Mouse (Mus musculus) cerebellum, adult 2 months (tissue): ENCODE data around the gene Phgr1.

Source experiments
- CTCF ChIP-seq: fragments of 200-500 bp; IDR thresholded peaks from 2 replicates; pipeline ENCODE4 v1.5.1; 2011; ENCODE audit warnings: low read depth, mild to moderate bottlenecking, control low read depth, low read length, moderate library complexity, borderline replicate concordance; ENCODE audit not compliant: insufficient read depth
- POLR2A ChIP-seq: fragments of 200-500 bp; IDR thresholded peaks from 2 replicates; pipeline ENCODE4 v1.6.1; 2011; ENCODE audit warnings: low read length, control low read depth, borderline replicate concordance; ENCODE audit not compliant: insufficient read depth

DNA sequence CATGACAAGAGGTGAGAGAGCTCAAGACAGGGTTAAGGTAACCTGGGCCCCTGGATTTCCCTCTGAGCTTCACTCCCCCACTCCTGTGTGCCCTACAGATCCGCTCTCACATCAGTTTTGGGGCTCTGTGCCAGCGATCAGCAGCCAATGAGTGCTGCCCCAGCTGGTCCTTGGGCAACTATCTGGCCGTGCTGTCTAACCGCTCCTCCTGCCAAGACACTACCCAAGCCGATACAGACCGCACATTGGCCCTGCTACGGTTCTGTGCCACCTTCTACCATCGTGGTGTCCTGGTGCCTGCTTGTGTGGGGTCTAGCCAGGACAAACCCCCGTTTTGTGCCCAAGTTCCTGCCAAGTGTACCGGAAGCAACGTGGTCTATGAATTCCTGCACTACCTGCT is 16.9 kb downstream of the Phgr1 start:
- TF ChIP-seq CTCF (no peak), POLR2A (no peak)
